Mouse (Mus musculus) neutrophil, adult 59 days (primary cell): ENCODE results near the gene Perp. TPM values are rescaled to one million over a fixed set of nuclear protein-coding genes. Genes with fewer than 3 reads are reported as not detected.

Experiments
- total RNA-seq, 2 experiments: library from RNA; stranded (reverse); gene quantifications; 1 replicate in 1 of 2; 2 replicates in 1 of 2; pipeline ENCODE4 v1.2.4; 2023

Perp gene
- 10 to 100 TPM; 29.6 to 36.4 TPM for total RNA-seq

GRCm38 (mm10) chr10:18844441-18845286 lies at the start of gene Perp:
Perp (plus strand) TSS chr10:18845020.

Other genes with a start within 250 kb of the Perp start
- gene Arfgef3, start 101.1 kb upstream of the Perp start, total RNA-seq: under 1 TPM; 0.18 to 0.22 TPM
- not detected for gene Gm4922, start 58.2 kb upstream of the Perp start, total RNA-seq
- 100 to 1,000 TPM; 225 to 268 TPM for gene Tnfaip3, start 170.6 kb downstream of the Perp start, total RNA-seq